Mouse (Mus musculus) embryonic fibroblast, embryonic 13.5 days (primary cell): Measurements from ENCODE around the gene Htra3.

Experiments
- CTCF ChIP-seq: IDR thresholded peaks from 2 replicates; pipeline ENCODE4 v1.5.1; 2011; ENCODE audit warnings: mild to moderate bottlenecking, control low read depth, low read length, moderate library complexity, borderline replicate concordance; ENCODE audit not compliant: insufficient read depth
- POLR2A ChIP-seq: IDR thresholded peaks from 2 replicates; pipeline ENCODE4 v1.6.1; 2011; ENCODE audit warnings: low read depth, mild to moderate bottlenecking, control low read depth, low read length, moderate library complexity

GRCm38 (mm10) chr5:35693638-35694037, 14.1 kb upstream of the Htra3 start:
- TF ChIP-seq CTCF (no peak), POLR2A (no peak)
